Mouse (Mus musculus) midbrain, embryonic 11.5 days (tissue): ENCODE data around the gene Pigz. TPM values are rescaled to one million over a fixed set of nuclear protein-coding genes. Genes with fewer than 3 reads are reported as not detected.

Source experiments
- ATAC-seq: fragments of 200-750 bp; cut with Nextera tagmentation; 2 replicates; pipeline ENCODE4 v1.8.0; 2017; ENCODE audit warnings: moderate TSS enrichment, moderate library complexity; ENCODE audit not compliant: low FRiP score
- DNase-seq: peaks from one replicate; pipeline ENCODE4 v3.0.0; 2015; ENCODE audit warnings: low spot score; ENCODE audit errors: missing footprints
- H3K27ac ChIP-seq: fragments of 300-500 bp; sonication (generic); 2 replicates; pipeline ENCODE4 v1.5.1; 2014; ENCODE audit warnings: low read depth, low read length
- H3K27me3 ChIP-seq: fragments of 300-500 bp; sonication (generic); 2 replicates; pipeline ENCODE4 v1.6.1; 2014; ENCODE audit warnings: mild to moderate bottlenecking, low read length, moderate library complexity, mixed read lengths; ENCODE audit not compliant: control insufficient read depth, insufficient read depth
- H3K36me3 ChIP-seq: fragments of 300-500 bp; sonication (generic); 2 replicates; pipeline ENCODE4 v1.6.1; 2014; ENCODE audit warnings: mild to moderate bottlenecking, low read length, moderate library complexity, mixed read lengths; ENCODE audit not compliant: control insufficient read depth, insufficient read depth
- H3K4me1 ChIP-seq: fragments of 300-500 bp; sonication (generic); 2 replicates; pipeline ENCODE4 v1.6.1; 2014; ENCODE audit warnings: low read length; ENCODE audit not compliant: control insufficient read depth, insufficient read depth
- H3K4me2 ChIP-seq: fragments of 300-500 bp; sonication (generic); 2 replicates; pipeline ENCODE4 v1.6.1; 2014; ENCODE audit warnings: mild to moderate bottlenecking, moderate library complexity
- H3K4me3 ChIP-seq: fragments of 300-500 bp; sonication (generic); 2 replicates; pipeline ENCODE4 v1.5.1; 2014; ENCODE audit warnings: low read depth, low read length
- H3K9ac ChIP-seq: fragments of 300-500 bp; sonication (generic); 2 replicates; pipeline ENCODE4 v1.6.1; 2014; ENCODE audit warnings: low read length
- H3K9me3 ChIP-seq: fragments of 300-500 bp; sonication (generic); 2 replicates; pipeline ENCODE4 v1.6.1; 2016; ENCODE audit warnings: low read length; ENCODE audit not compliant: control insufficient read depth
- WGBS: fragments of 180-500 bp; shearing (Covaris S2); extraction: QIAGEN DNeasy Blood & Tissue Kit; methylation state at CpG from one replicate; pipeline ENCODE4 v1.1.7; 2014; 5-methylcytosine and 5-hydroxymethylcytosine counted together
- polyA plus RNA-seq: library from polyadenylated mRNA; unstranded; fragments of >200 nt; fragmentation: Nextera tagmentation; extraction: Ambion mirVana; gene quantifications from 2 replicates; pipeline ENCODE4 v1.2.1, GENCODE M21; 2014

Pigz gene
- polyA plus RNA-seq, 1 experiment from 2014 or later: 1.4 TPM

GRCm38 (mm10) chr16:31926547-31927182 lies 7.0 kb upstream of the Pigz start:
- no peaks in the 10 kb centered on the region for H3K9me3 ChIP-seq
- no peak overlapping the region for H3K4me2 ChIP-seq
- no peak overlapping the region for H3K9ac ChIP-seq
- peak; percentile 62 for DNase-seq
- H3K27ac ChIP-seq: no peak overlapping the region
- H3K36me3 ChIP-seq: no peaks in the 10 kb centered on the region
- WGBS: 86% methylated on average over 13 of the region's 13 CpGs
- H3K4me1 ChIP-seq: no peaks in the 10 kb centered on the region; the same call in 1 of the 2 replicates
- ATAC-seq: no peak
- H3K27me3 ChIP-seq: no peaks in the 10 kb centered on the region
- H3K4me3 ChIP-seq: no peak overlapping the region

DNA sequence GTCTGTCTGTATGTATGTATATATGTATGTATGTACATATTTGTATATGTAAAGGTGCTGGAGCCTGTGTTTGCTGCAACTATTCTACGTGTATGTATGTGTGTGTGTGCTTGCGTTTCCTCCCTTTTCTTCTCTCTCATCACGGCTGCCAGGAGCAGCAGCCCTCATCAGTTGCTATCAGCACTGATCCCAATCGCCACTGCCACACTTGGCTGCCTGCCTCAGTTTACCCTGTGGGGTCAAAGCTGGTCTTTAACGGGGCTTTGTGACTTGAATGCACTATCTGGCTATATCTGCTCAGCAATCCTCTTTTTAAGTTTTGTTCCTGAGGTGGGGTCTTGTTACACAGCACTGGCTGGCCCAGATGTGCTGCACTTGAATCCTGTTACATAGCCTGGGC lies 6.2 kb upstream of the Pigz start:
- Histone ChIP-seq H3K36me3 (no peaks in the 10 kb centered on the region), H3K4me2 (no peak overlapping the region), H3K9me3 (no peaks in the 10 kb centered on the region), H3K9ac (no peak overlapping the region), H3K4me1 (no peaks in the 10 kb centered on the region; the same call in none of the 2 replicates), H3K27me3 (no peaks in the 10 kb centered on the region), H3K27ac (no peak overlapping the region), H3K4me3 (no peak overlapping the region)
- no peak for DNase-seq
- 88% methylated on average over 5 of the region's 5 CpGs for WGBS
- no peak for ATAC-seq

GRCm38 (mm10) chr16:31931330-31931729 lies 2.3 kb upstream of the Pigz start:
- H3K27me3 ChIP-seq: peaks cover 25% of the 10 kb centered on the region
- no peak for ATAC-seq

DNA sequence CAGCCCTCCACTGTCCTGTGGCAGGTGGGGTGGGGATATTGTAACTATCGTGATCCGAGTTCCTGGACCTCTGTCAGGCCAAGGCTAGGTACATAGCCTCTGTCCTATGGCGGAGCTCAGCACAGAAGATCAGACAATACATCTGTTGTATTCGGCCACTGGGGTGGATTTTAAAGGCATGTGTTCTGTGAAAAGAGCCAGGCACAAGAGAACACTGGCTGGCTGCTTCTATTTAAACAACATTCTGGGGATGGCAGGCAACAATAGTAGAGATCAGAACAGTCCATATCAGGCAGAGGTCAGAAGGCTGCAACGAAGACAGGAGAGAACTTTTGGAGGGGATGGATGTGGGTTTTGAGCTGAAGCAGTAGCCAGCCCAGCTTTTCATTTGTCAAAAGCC lies 1.4 kb upstream of the Pigz start:
- H3K27ac ChIP-seq: no peak overlapping the region
- H3K9ac ChIP-seq: peak overlapping the region; percentile 20; the same call in 1 of the 2 replicates
- H3K4me1 ChIP-seq: peaks cover 17% of the 10 kb centered on the region
- no peaks in the 10 kb centered on the region for H3K36me3 ChIP-seq
- no peak overlapping the region for H3K4me2 ChIP-seq
- H3K27me3 ChIP-seq: peaks cover 25% of the 10 kb centered on the region
- peak; percentile 80 for DNase-seq
- H3K4me3 ChIP-seq: no peak overlapping the region
- WGBS: 42% methylated on average over 5 of the region's 5 CpGs
- 0 out of 2 replicates have a peak, but pooled peaks have one; percentile 3 for ATAC-seq
- H3K9me3 ChIP-seq: no peaks in the 10 kb centered on the region

More at GRCm38 (mm10) chr16:31931330-31931729, 2.3 kb upstream of the Pigz start:
- peak; percentile 79 for DNase-seq
- no peak overlapping the region for H3K4me2 ChIP-seq
- peaks cover 17% of the 10 kb centered on the region for H3K4me1 ChIP-seq
- 55% methylated on average over 17 of the region's 17 CpGs for WGBS
- H3K4me3 ChIP-seq: no peak overlapping the region
- H3K27ac ChIP-seq: no peak overlapping the region
- H3K36me3 ChIP-seq: no peaks in the 10 kb centered on the region
- H3K9ac ChIP-seq: no peak overlapping the region
- no peaks in the 10 kb centered on the region for H3K9me3 ChIP-seq

GRCm38 (mm10) chr16:31932840-31933697 lies 582 bp upstream of the Pigz start:
- H3K9ac ChIP-seq: peak overlapping the region; percentile 70
- ATAC-seq (peak; percentile 93), DNase-seq (peak; percentile 100)
- H3K27ac ChIP-seq: peak overlapping the region; percentile 88
- peaks cover 17% of the 10 kb centered on the region for H3K4me1 ChIP-seq
- H3K36me3 ChIP-seq: no peaks in the 10 kb centered on the region
- peak overlapping the region; percentile 81 for H3K4me2 ChIP-seq
- peaks cover 25% of the 10 kb centered on the region for H3K27me3 ChIP-seq
- peak overlapping the region; percentile 37 for H3K4me3 ChIP-seq
- no peaks in the 10 kb centered on the region for H3K9me3 ChIP-seq
- under 1% methylated on average over 46 of the region's 50 CpGs for WGBS

DNA sequence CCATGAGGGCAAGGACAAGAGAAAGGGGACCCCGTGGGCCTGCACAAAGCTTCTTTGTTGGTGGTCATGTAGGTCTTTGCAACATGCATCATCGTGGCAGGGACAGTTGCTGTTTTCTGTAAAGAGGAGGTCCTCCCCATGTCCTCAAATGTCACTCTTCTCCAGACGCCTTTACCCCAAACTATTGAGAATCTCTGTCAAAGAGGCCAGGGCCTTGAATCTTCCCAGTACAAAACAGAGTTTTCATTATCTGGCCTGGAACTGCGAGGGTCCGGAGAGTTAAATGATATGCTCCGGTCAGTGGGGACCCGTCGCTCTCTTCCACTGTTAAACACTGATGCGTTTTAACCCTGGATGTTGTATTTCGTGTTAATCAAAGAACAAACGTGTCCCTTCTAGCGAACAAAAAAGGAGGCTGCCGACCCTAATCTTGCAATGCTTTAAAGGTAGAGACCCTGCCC lies 929 bp downstream of the Pigz start:
- Histone ChIP-seq H3K9me3 (no peaks in the 10 kb centered on the region), H3K27ac (no peak overlapping the region), H3K27me3 (peaks cover 25% of the 10 kb centered on the region), H3K4me3 (peak overlapping the region; percentile 29; the same call in 1 of the 2 replicates), H3K36me3 (no peaks in the 10 kb centered on the region), H3K4me1 (peaks cover 17% of the 10 kb centered on the region), H3K9ac (peak overlapping the region; percentile 12; the same call in 1 of the 2 replicates), H3K4me2 (peak overlapping the region; percentile 81)
- 15% methylated on average over 13 of the region's 13 CpGs for WGBS
- DNase-seq (peak; percentile 95), ATAC-seq (no peak)

GRCm38 (mm10) chr16:31935091-31935979 lies 1.7 kb downstream of the Pigz start:
- ATAC-seq (no peak), DNase-seq (peak; percentile 90)
- H3K4me3 ChIP-seq: peak overlapping the region; percentile 29
- no peaks in the 10 kb centered on the region for H3K36me3 ChIP-seq
- peaks cover 17% of the 10 kb centered on the region for H3K4me1 ChIP-seq
- peak overlapping the region; percentile 42 for H3K9ac ChIP-seq
- H3K27me3 ChIP-seq: peaks cover 25% of the 10 kb centered on the region
- H3K9me3 ChIP-seq: no peaks in the 10 kb centered on the region
- 5% methylated on average over 36 of the region's 36 CpGs for WGBS
- no peak overlapping the region for H3K27ac ChIP-seq
- peak overlapping the region; percentile 81 for H3K4me2 ChIP-seq

- Histone ChIP-seq H3K4me2 (no peak overlapping the region), H3K9ac (no peak overlapping the region), H3K27ac (no peak overlapping the region), H3K4me3 (no peak overlapping the region), H3K27me3 (peaks cover 25% of the 10 kb centered on the region), H3K36me3 (no peaks in the 10 kb centered on the region), H3K9me3 (no peaks in the 10 kb centered on the region), H3K4me1 (peaks cover 17% of the 10 kb centered on the region)
- 87% methylated on average over 4 of the region's 4 CpGs for WGBS
- ATAC-seq (no peak), DNase-seq (peak; percentile 80)
These were observed 2.9 kb downstream of the Pigz start for GRCm38 (mm10) chr16:31936568-31936967.
